Mouse (Mus musculus) splenic B cell, adult 2 months (primary cell): ENCODE measurements at regions not wholly inside any gene's neighbourhood (a gene's known extent, or its start where the extent isn't known, plus 50 kb on each side); places are given as distances from the start of the nearest gene placed in this dataset.

Source experiments
- DNase-seq: peaks from one replicate; pipeline ENCODE4 v3.0.0-alpha.2; 2011; ENCODE audit warnings: low read depth, low spot score
- H3K27me3 ChIP-seq: 2 replicates; pipeline ENCODE4 v1.6.1; 2012; ENCODE audit warnings: mild to moderate bottlenecking, low read length, moderate library complexity, mixed read lengths; ENCODE audit not compliant: control insufficient read depth, poor library complexity, insufficient read depth, severe bottlenecking
- H3K36me3 ChIP-seq: 2 replicates; pipeline ENCODE4 v1.6.1; 2012; ENCODE audit warnings: mild to moderate bottlenecking, low read length, moderate library complexity, mixed read lengths; ENCODE audit not compliant: control insufficient read depth, poor library complexity, insufficient read depth, severe bottlenecking

- no peak for DNase-seq
- Histone ChIP-seq H3K36me3 (no peaks in the 10 kb centered on the region), H3K27me3 (no peaks in the 10 kb centered on the region)
Observed at GRCm38 (mm10) chr3:121618561-121618960, 52.0 kb upstream of the 4930432M17Rik start.

- no peak for DNase-seq
- no peaks in the 10 kb centered on the region for H3K36me3 ChIP-seq
- no peaks in the 10 kb centered on the region; the same call in 1 of the 2 replicates for H3K27me3 ChIP-seq
Observed at GRCm38 (mm10) chr3:121618161-121618560, 52.4 kb upstream of the 4930432M17Rik start.

- no peaks in the 10 kb centered on the region; the same call in 1 of the 2 replicates for H3K27me3 ChIP-seq
- DNase-seq: no peak
Observed at GRCm38 (mm10) chr3:121617351-121617750, 53.2 kb upstream of the 4930432M17Rik start.

GRCm38 (mm10) chr3:121616075-121616474 is 54.5 kb upstream of the 4930432M17Rik start:
- Histone ChIP-seq H3K27me3 (no peaks in the 10 kb centered on the region; the same call in 1 of the 2 replicates), H3K36me3 (no peaks in the 10 kb centered on the region)
- DNase-seq: no peak

More at GRCm38 (mm10) chr3:121617351-121617750, 53.2 kb upstream of the 4930432M17Rik start:
- no peaks in the 10 kb centered on the region for H3K36me3 ChIP-seq

GRCm38 (mm10) chr3:121614741-121615140 is 55.8 kb upstream of the 4930432M17Rik start:
- DNase-seq: no peak
- H3K27me3 ChIP-seq: no peaks in the 10 kb centered on the region; the same call in 1 of the 2 replicates
- H3K36me3 ChIP-seq: no peaks in the 10 kb centered on the region

- Histone ChIP-seq H3K36me3 (no peaks in the 10 kb centered on the region), H3K27me3 (no peaks in the 10 kb centered on the region; the same call in 1 of the 2 replicates)
- no peak for DNase-seq
Observed at GRCm38 (mm10) chr3:121613224-121613623, 57.3 kb upstream of the 4930432M17Rik start.

- no peak for DNase-seq
- Histone ChIP-seq H3K27me3 (no peaks in the 10 kb centered on the region; the same call in 1 of the 2 replicates), H3K36me3 (no peaks in the 10 kb centered on the region)
Observed at GRCm38 (mm10) chr3:121609845-121610244, 60.7 kb upstream of the 4930432M17Rik start.

- no peaks in the 10 kb centered on the region; the same call in 1 of the 2 replicates for H3K27me3 ChIP-seq
- no peak for DNase-seq
Observed at GRCm38 (mm10) chr3:121609090-121609489, 61.5 kb upstream of the 4930432M17Rik start.

GRCm38 (mm10) chr3:121604737-121605136 is 65.8 kb upstream of the 4930432M17Rik start:
- DNase-seq: no peak
- peaks cover 2% of the 10 kb centered on the region; the same call in 1 of the 2 replicates for H3K27me3 ChIP-seq

More at GRCm38 (mm10) chr3:121609090-121609489, 61.5 kb upstream of the 4930432M17Rik start:
- no peaks in the 10 kb centered on the region for H3K36me3 ChIP-seq

GRCm38 (mm10) chr3:121604081-121604480 is 66.5 kb upstream of the 4930432M17Rik start:
- Histone ChIP-seq H3K27me3 (peaks cover 2% of the 10 kb centered on the region; the same call in 1 of the 2 replicates), H3K36me3 (no peaks in the 10 kb centered on the region)
- no peak for DNase-seq

More at GRCm38 (mm10) chr3:121604737-121605136, 65.8 kb upstream of the 4930432M17Rik start:
- H3K36me3 ChIP-seq: no peaks in the 10 kb centered on the region

GRCm38 (mm10) chr3:121602826-121603370 is 67.7 kb upstream of the 4930432M17Rik start:
- peaks cover 2% of the 10 kb centered on the region; the same call in 1 of the 2 replicates for H3K27me3 ChIP-seq
- H3K36me3 ChIP-seq: no peaks in the 10 kb centered on the region
- DNase-seq: no peak

- no peak for DNase-seq
- Histone ChIP-seq H3K36me3 (no peaks in the 10 kb centered on the region), H3K27me3 (peaks cover 2% of the 10 kb centered on the region; the same call in 1 of the 2 replicates)
Observed at GRCm38 (mm10) chr3:121602082-121602561, 68.4 kb upstream of the 4930432M17Rik start.

- H3K27me3 ChIP-seq: peaks cover 2% of the 10 kb centered on the region; the same call in 1 of the 2 replicates
- DNase-seq: no peak
- H3K36me3 ChIP-seq: no peaks in the 10 kb centered on the region
Observed at GRCm38 (mm10) chr3:121600841-121601240, 68.6 kb upstream of the Slc44a3 start.

GRCm38 (mm10) chr3:121600388-121600787 is 68.2 kb upstream of the Slc44a3 start:
- H3K36me3 ChIP-seq: no peaks in the 10 kb centered on the region
- H3K27me3 ChIP-seq: peaks cover 2% of the 10 kb centered on the region; the same call in 1 of the 2 replicates

GRCm38 (mm10) chr3:121597988-121598387 is 65.8 kb upstream of the Slc44a3 start:
- H3K36me3 ChIP-seq: no peaks in the 10 kb centered on the region
- DNase-seq: no peak
- peaks cover 2% of the 10 kb centered on the region; the same call in 1 of the 2 replicates for H3K27me3 ChIP-seq

More at GRCm38 (mm10) chr3:121600388-121600787, 68.2 kb upstream of the Slc44a3 start:
- no peak for DNase-seq
